Mouse (Mus musculus) frontal cortex, adult 2 months (tissue): ENCODE data around the gene Mocs1. TPM values are rescaled to one million over a fixed set of nuclear protein-coding genes. Genes with fewer than 3 reads are reported as not detected.

Source experiments
- DNase-seq, 2 experiments: peaks; one replicate each; pipeline ENCODE4 v3.0.0; 2022; ENCODE audit warnings: low spot score in 1 of 2; ENCODE audit errors: extremely low spot score in 1 of 2
- polyA plus RNA-seq: library from polyadenylated mRNA; depleted of rRNA; stranded (reverse); fragments of >200 nt; gene quantifications from 2 replicates; pipeline ENCODE4 v1.2.3, GENCODE M21; 2012; rRNA removed

Mocs1 gene
- polyA plus RNA-seq, 1 experiment: 8.9 TPM

- DNase-seq: no peak
Observed at GRCm38 (mm10) chr17:49475174-49475573, 47.0 kb downstream of the Mocs1 start.

- no peak for DNase-seq
Observed at GRCm38 (mm10) chr17:49477370-49477769, 49.2 kb downstream of the Mocs1 start.

- DNase-seq: peak; percentile 34 to 43
Observed at GRCm38 (mm10) chr17:49481876-49482275, 53.7 kb downstream of the Mocs1 start.

DNA sequence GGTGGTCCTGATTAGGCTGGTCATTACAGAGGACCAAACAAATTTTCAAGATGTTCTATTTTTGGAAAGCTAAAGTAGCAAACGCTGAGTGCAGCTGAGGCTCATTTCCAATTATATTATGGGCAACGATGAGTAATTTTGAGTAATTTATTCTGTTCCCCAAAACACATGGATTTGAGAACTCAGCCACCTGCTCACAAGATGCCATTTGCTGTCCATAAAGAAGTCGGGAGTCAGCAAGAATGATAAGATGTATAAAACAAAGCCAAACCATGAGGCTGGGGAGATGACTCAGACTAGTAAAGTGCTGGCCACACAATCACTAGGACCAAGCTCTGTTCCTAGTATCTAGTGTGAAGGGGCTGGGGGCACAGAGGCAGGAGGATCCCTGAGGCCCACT lies 56.3 kb downstream of the Mocs1 start:
- DNase-seq: peak; percentile 27 to 55

DNA sequence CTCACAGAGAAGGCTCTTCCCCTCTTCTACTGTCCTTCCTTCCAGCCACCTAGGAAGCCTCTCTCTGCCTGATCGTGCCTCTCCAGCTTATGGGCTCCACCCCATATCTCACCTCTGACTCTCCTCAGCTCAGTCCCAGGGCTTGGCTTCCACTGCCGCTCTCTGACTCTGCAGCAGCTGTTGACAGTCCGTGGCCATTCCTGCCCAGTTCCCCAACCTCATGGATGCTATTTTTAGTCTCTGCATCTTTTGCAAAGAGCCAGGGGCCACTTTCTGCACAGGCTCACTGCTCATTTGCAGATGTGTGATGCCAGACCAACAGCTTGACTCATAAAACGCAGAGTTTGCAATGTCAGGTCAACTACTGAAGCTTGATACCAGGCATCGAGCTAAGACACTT lies 60.9 kb downstream of the Mocs1 start:
- DNase-seq: no peak

DNA sequence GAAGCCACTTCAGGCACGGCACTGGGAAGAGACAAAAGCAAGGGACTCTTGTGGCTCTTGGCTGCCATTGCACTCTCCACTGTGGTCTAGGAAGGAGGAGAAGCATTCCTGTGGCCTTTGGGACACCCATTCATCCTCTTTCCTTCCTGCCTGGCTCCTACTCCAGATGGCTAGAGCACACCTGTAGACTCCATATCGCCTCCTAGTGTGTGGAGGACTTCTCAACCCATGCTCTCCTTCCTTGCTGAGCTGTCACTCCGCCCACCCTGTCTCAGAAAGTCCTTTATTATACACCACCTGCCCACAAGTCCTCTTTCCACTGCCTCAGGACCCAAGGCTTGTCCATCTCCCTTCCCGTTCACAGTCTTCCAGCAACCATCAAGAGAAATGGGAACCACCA lies 65.1 kb downstream of the Mocs1 start:
- no peak for DNase-seq

DNA sequence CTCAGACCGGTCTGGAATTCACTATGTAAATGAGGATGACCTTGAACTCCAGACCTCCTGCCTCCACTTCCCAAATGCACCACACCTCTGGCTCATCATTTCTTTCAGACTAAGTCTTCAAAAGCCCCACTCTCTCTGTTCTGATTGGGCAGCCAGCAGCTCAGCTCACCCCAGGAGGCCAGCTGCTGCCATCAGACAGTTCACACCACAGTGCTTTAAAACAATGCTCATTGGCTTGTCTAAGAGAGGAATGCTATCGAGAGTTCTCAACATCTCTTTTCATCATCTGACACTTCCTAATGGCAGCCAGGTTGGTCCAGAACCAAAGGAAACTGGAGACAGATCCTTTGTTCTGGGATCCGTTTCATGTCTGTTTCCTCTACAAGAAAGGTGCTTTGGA lies 70.0 kb downstream of the Mocs1 start:
- DNase-seq: no peak

DNA sequence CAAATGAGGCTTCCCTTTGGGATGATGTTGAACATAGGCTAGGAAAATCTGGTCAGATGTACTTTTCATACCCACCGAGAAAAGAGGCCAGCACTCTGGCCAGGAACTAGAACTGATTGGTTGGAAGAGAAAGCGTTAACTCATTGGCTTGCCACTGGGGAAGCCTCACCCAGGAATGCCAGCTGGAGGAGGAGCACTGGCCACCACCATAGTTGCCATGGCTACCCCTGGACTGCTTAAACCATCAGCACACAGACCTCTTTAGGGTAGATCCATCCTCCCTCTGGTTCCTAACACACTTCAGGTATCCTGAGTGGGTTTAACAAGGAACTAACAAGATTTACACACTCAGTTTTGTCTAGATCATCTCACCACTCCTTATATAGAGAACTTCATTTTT lies 71.5 kb downstream of the Mocs1 start:
- peak in 1 of 2 experiments; percentile 12 for DNase-seq

DNA sequence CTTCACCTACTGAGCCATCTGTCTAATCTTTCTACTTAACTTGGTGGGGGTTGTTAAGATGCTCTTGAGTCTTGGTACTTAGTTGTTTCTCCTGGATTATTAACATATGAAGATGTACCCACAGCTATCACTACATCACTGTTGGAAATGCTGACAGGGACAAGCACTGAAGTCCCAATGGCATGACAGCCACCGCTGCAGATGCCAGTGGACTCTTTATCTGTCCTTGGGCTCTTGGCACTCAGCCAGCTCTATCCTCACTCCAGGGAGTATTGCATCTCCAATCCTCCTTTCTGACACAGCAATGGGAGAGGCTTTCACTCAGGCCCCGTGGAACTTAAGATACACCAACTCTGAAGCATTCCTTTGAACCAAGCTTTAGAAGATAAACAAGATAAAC lies 72.1 kb downstream of the Mocs1 start:
- DNase-seq: no peak

DNA sequence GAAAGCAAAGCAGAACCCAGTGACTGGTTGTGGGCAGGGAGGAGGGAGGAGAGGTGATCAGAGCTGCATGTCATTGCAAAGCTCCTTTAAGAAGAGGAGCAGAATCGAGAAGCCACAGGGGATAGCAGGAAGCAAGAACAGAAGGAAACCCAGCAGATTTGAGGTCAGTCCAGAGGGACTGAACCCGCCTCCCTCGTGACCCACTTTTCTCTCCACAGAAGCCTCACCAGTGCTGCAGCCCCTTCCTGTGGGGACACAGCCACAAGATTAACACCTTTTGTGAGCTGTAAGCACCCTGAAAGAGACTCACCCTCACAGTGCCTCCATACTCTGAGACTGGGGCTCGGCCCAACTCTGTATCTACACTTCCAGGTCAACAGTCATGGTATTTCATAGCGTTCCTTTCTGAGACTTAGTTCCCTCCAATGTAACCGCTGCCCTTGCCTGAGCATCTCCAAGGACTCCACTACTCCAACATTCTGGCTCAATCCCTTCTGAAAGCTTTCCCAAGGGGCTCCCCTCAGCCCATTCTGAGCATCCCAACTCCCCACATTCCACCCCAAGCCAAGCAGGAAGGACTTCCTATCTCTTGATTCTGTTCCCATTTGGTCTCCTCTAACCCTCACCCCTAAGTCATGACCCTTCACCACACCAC lies 75.2 kb downstream of the Mocs1 start:
- peak in 1 of 2 experiments; percentile 30 for DNase-seq

Other genes starting within 250 kb of the Mocs1 start
- gene Daam2, start 136.0 kb downstream of the Mocs1 start, polyA plus RNA-seq: 30.8 and 34.5 TPM in 2 replicates
- gene Kif6, start 186.8 kb downstream of the Mocs1 start, polyA plus RNA-seq: 1.3 and 1.6 TPM in 2 replicates